Mouse (Mus musculus): ENCODE data around the gene Slamf1.
"Not testable (repeated sequence)": the region's sequence is repeated elsewhere in the genome, so short reads cannot be mapped to it uniquely, and the experiment has no call there.

The Slamf1 gene

GRCm38 (mm10) chr1:171789407-171789806 is 22.5 kb downstream of the Slamf1 start:
- TF ChIP-seq POU5F1 (IDR thresholded peaks at IDR 0.05; ENCODE audit: borderline replicate concordance, low read length) (no peak), CTCF (conservative IDR thresholded peaks at IDR 0.05; ENCODE audit: low read length) (no peak), NANOG (IDR thresholded peaks at IDR 0.05; ENCODE audit: borderline replicate concordance, low read length) (no peak)
- no peaks in the 10 kb centered on the region for H3K36me3 ChIP-seq (ENCODE audit: insufficient read depth, low read length)
- H3K27me3 ChIP-seq (ENCODE audit: insufficient read depth, low read length): no peaks in the 10 kb centered on the region
- no peaks in the 10 kb centered on the region for H3K4me1 ChIP-seq (replicated peaks; ENCODE audit: low read depth, low read length)
- no peak overlapping the region for H3K4me3 ChIP-seq (replicated peaks; ENCODE audit: low read length)
- no peaks in the 10 kb centered on the region for H3K9me3 ChIP-seq (ENCODE audit: low read length)

GRCm38 (mm10) chr1:171791491-171791890 is 24.6 kb downstream of the Slamf1 start:
- TF ChIP-seq POU5F1 (IDR thresholded peaks at IDR 0.05; ENCODE audit: borderline replicate concordance, low read length): no peak
- no peak for TF ChIP-seq NANOG (IDR thresholded peaks at IDR 0.05; ENCODE audit: borderline replicate concordance, low read length)
- no peak for TF ChIP-seq CTCF (conservative IDR thresholded peaks at IDR 0.05; ENCODE audit: low read length)
- Histone ChIP-seq H3K9me3 (ENCODE audit: low read length) (no peaks in the 10 kb centered on the region), H3K4me1 (replicated peaks; ENCODE audit: low read depth, low read length) (no peaks in the 10 kb centered on the region), H3K4me3 (replicated peaks; ENCODE audit: low read length) (no peak overlapping the region), H3K27me3 (ENCODE audit: insufficient read depth, low read length) (no peaks in the 10 kb centered on the region), H3K36me3 (ENCODE audit: insufficient read depth, low read length) (no peaks in the 10 kb centered on the region)

- no peaks in the 10 kb centered on the region for H3K36me3 ChIP-seq (ENCODE audit: insufficient read depth, low read length)
- no peaks in the 10 kb centered on the region for H3K27me3 ChIP-seq (ENCODE audit: insufficient read depth, low read length)
- no peaks in the 10 kb centered on the region for H3K4me1 ChIP-seq (replicated peaks; ENCODE audit: low read depth, low read length)
- TF ChIP-seq CTCF (conservative IDR thresholded peaks at IDR 0.05; ENCODE audit: low read length) (no peak), POU5F1 (IDR thresholded peaks at IDR 0.05; ENCODE audit: borderline replicate concordance, low read length) (no peak), NANOG (IDR thresholded peaks at IDR 0.05; ENCODE audit: borderline replicate concordance, low read length) (no peak)
- H3K4me3 ChIP-seq (replicated peaks; ENCODE audit: low read length): no peak overlapping the region
- no peaks in the 10 kb centered on the region for H3K9me3 ChIP-seq (ENCODE audit: low read length)
Observed at GRCm38 (mm10) chr1:171796185-171796584, 29.3 kb downstream of the Slamf1 start.

DNA sequence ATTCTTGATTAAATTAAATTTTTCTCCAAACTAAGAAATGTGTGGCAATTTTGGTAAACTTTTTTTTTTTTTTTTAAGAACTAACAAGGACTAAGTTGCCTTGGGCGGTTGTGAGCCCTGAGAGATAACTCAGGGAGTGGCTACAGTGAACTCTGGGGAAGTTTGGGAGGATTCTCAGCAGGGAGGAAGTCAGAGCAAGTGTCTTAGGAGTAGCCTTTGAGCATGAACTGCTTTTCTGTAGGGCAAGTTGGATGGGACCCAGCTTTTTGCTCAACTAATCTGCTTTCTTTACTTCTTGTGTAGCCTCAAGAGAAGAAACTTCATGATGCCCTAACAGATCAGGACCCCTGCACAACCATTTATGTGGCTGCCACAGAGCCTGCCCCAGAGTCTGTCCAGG is 30.9 kb downstream of the Slamf1 start:
- TF ChIP-seq NANOG (IDR thresholded peaks at IDR 0.05; ENCODE audit: borderline replicate concordance, low read length): no peak
- TF ChIP-seq POU5F1 (IDR thresholded peaks at IDR 0.05; ENCODE audit: borderline replicate concordance, low read length): no peak
- Histone ChIP-seq H3K4me3 (replicated peaks; ENCODE audit: low read length) (no peak overlapping the region), H3K27me3 (ENCODE audit: insufficient read depth, low read length) (no peaks in the 10 kb centered on the region), H3K36me3 (ENCODE audit: insufficient read depth, low read length) (no peaks in the 10 kb centered on the region), H3K4me1 (replicated peaks; ENCODE audit: low read depth, low read length) (no peaks in the 10 kb centered on the region), H3K9me3 (ENCODE audit: low read length) (no peaks in the 10 kb centered on the region)

DNA sequence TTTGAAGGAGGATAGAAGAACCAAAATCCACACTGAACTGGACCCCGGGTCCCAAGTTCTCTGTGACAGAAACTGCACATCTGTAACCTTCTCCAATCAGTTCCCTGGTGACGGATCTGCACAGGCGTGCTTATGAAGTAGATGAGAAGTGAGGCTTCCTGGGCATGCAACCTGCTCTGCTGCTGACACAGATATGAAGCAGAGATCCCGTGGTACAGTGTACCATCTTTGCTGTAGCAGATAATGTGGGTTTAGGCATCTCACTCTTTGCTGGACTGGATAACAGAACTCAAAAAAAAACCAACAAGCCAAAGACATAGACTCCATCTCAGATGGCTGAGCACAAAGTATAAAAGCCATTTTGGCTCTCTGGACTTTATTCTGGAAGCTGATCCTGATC is 32.7 kb downstream of the Slamf1 start:
- TF ChIP-seq CTCF (conservative IDR thresholded peaks at IDR 0.05; ENCODE audit: low read length): no peak
- no peak for TF ChIP-seq POU5F1 (IDR thresholded peaks at IDR 0.05; ENCODE audit: borderline replicate concordance, low read length)
- no peak for TF ChIP-seq NANOG (IDR thresholded peaks at IDR 0.05; ENCODE audit: borderline replicate concordance, low read length)
- H3K36me3 ChIP-seq (ENCODE audit: insufficient read depth, low read length): no peaks in the 10 kb centered on the region
- no peak overlapping the region for H3K4me3 ChIP-seq (replicated peaks; ENCODE audit: low read length)

GRCm38 (mm10) chr1:171811048-171811447 is 44.1 kb downstream of the Slamf1 start:
- H3K4me3 ChIP-seq (replicated peaks; ENCODE audit: low read length); H3K36me3 ChIP-seq (ENCODE audit: insufficient read depth, low read length); H3K4me1 ChIP-seq (replicated peaks; ENCODE audit: low read depth, low read length); H3K9me3 ChIP-seq (ENCODE audit: low read length); H3K27me3 ChIP-seq (ENCODE audit: insufficient read depth, low read length): not testable (repeated sequence)

More for the DNA sequence above, 32.7 kb downstream of the Slamf1 start:
- Histone ChIP-seq H3K27me3 (ENCODE audit: insufficient read depth, low read length) (no peaks in the 10 kb centered on the region), H3K4me1 (replicated peaks; ENCODE audit: low read depth, low read length) (no peaks in the 10 kb centered on the region), H3K9me3 (ENCODE audit: low read length) (no peaks in the 10 kb centered on the region)

DNA sequence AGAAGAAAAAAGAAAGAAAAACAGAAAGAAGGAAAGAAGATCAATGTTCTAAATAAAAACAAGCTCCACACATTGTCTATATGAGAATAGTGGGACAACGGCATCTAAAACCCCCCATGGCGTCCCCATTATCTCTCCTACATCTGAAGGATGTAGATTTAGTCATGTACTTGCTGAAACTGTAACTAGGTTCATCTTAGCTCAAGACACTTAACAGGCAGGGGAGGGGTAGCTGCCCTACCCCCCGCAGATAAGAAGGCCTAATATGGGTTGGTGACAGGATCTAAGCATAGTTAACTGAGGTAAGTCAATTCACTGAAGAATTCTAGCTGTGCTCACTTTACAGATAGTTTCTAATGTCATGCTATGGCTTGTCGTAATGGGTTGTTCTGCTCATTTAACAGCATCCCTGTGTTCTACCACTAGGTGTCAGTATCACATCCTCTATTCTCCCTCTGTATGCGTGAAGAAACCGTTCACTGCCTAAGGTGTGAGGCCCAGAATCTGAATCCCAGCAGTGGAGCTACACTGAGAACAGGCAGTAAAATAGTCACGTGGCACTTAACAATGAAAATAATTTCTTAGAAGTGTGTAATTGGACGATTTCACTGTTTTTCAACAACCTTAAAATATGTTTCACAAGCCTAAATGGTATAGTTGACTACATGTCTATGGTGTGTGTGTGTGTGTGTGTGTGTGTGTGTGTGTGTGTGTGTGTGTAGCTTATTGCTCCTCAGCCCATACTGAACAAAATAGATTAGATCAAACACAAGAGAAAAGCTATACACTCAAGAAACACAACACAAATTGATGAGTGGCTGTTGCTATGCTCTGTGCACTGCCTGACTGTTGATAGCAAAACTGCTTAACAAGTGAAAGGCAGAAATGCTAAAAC is 48.9 kb downstream of the Slamf1 start:
- H3K27me3 ChIP-seq (ENCODE audit: insufficient read depth, low read length): no peaks in the 10 kb centered on the region
- H3K9me3 ChIP-seq (ENCODE audit: low read length): no peaks in the 10 kb centered on the region
- H3K4me1 ChIP-seq (replicated peaks; ENCODE audit: low read depth, low read length): no peaks in the 10 kb centered on the region
- no peaks in the 10 kb centered on the region for H3K36me3 ChIP-seq (ENCODE audit: insufficient read depth, low read length)
- H3K4me3 ChIP-seq (replicated peaks; ENCODE audit: low read length): no peak overlapping the region
- TF ChIP-seq POU5F1 (IDR thresholded peaks at IDR 0.05; ENCODE audit: borderline replicate concordance, low read length) (no peak), CTCF (conservative IDR thresholded peaks at IDR 0.05; ENCODE audit: low read length) (peak; percentile 55)

GRCm38 (mm10) chr1:171816991-171817390 is 50.1 kb downstream of the Slamf1 start:
- no peaks in the 10 kb centered on the region for H3K36me3 ChIP-seq (ENCODE audit: insufficient read depth, low read length)
- H3K27me3 ChIP-seq (ENCODE audit: insufficient read depth, low read length): no peaks in the 10 kb centered on the region
- no peaks in the 10 kb centered on the region for H3K9me3 ChIP-seq (ENCODE audit: low read length)
- H3K4me3 ChIP-seq (replicated peaks; ENCODE audit: low read length): no peak overlapping the region
- 0 out of 2 replicates have a peak, but pooled peaks cover 6% of the 10 kb centered on the region for H3K4me1 ChIP-seq (replicated peaks; ENCODE audit: low read depth, low read length)
- TF ChIP-seq POU5F1 (IDR thresholded peaks at IDR 0.05; ENCODE audit: borderline replicate concordance, low read length) (no peak), NANOG (IDR thresholded peaks at IDR 0.05; ENCODE audit: borderline replicate concordance, low read length) (no peak), CTCF (conservative IDR thresholded peaks at IDR 0.05; ENCODE audit: low read length) (no peak)

DNA sequence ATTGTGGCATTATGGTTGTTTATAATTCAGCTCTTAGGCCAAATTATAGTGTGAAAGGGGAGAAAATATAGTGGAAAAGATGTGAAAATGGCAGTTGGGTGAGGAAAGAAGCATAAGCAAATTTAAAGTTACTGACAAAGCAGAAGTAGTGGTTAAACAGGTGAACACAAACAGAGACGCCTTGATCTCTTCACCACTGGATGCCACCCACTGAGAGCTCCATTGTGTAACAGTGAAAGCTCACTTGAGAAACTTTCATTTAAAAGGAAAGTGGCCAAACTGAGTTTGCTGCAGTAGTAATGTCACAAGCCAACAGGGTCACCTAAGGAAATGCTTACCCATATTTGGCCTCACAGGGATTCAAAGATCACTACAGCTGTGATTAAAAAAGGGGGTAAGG is 54.4 kb downstream of the Slamf1 start:
- Histone ChIP-seq H3K9me3 (ENCODE audit: low read length) (no peaks in the 10 kb centered on the region), H3K27me3 (ENCODE audit: insufficient read depth, low read length) (no peaks in the 10 kb centered on the region), H3K4me1 (replicated peaks; ENCODE audit: low read depth, low read length) (0 out of 2 replicates have a peak, but pooled peaks cover 6% of the 10 kb centered on the region), H3K4me3 (replicated peaks; ENCODE audit: low read length) (no peak overlapping the region), H3K36me3 (ENCODE audit: insufficient read depth, low read length) (no peaks in the 10 kb centered on the region)
- TF ChIP-seq CTCF (conservative IDR thresholded peaks at IDR 0.05; ENCODE audit: low read length): no peak
- TF ChIP-seq NANOG (IDR thresholded peaks at IDR 0.05; ENCODE audit: borderline replicate concordance, low read length): peak; percentile 70; the same call in 1 of the 2 replicates
